Mouse (Mus musculus) embryonic fibroblast, embryonic 13.5 days (primary cell): ENCODE measurements around the gene Cnga4.

Experiments
- CTCF ChIP-seq: IDR thresholded peaks from 2 replicates; pipeline ENCODE4 v1.5.1; 2011; ENCODE audit warnings: mild to moderate bottlenecking, control low read depth, low read length, moderate library complexity, borderline replicate concordance; ENCODE audit not compliant: insufficient read depth
- POLR2A ChIP-seq: IDR thresholded peaks from 2 replicates; pipeline ENCODE4 v1.6.1; 2011; ENCODE audit warnings: low read depth, mild to moderate bottlenecking, control low read depth, low read length, moderate library complexity

DNA sequence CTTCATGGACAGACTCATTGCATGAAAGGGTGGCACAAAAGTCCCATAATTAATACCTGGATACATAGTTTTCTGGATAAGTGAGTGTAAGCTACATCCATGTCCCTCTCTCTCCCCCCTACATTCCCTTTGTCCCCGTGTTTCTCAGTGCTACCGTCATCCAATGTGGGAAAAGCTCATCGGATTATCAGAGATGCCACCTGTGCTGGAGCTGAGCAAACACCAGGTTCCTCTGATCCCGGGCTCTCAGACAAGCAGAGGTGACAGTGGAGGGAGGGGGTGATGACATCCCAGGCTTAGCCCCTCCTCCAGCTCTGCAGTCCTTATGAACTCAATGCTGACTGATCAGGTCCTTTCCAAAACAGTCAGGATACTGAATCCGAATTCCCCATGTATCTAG is 20.0 kb downstream of the Cnga4 start:
- no peak for TF ChIP-seq CTCF
- no peak for TF ChIP-seq POLR2A
